Mouse (Mus musculus): ENCODE measurements around the gene Kdm5b. TPM values are rescaled to one million over a fixed set of nuclear protein-coding genes. Genes with fewer than 3 reads are reported as not detected.

Kdm5b gene
- polyA plus RNA-seq, 1 experiment from 2014 or later, result 49.9 TPM

DNA sequence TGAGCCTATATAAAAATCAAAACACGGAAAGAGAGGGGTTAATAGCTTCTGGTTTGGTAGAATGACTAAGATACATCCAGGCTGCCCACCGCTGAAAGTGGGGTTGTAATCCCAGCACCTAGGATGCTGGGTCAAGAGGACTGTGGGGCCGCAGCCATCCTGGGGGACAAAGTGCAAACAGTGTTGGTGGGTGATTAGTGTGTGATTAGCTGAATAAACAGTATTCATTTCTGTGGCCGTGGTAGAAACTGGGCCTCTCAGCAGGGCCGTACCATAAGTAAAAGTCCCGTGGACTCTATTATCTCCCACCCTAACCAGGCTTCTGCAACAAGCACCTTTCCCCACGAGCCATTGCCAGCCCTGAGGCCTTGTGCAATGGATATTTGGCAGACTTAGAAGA is 74.3 kb downstream of the Kdm5b start:
- no peak overlapping the region for H3K27ac ChIP-seq (ENCODE audit: low read depth, low read length)
- H3K9ac ChIP-seq (ENCODE audit: low read depth, low read length), result no peak overlapping the region
- no peak overlapping the region for H3K4me3 ChIP-seq (ENCODE audit: low read length)
- no peaks in the 10 kb centered on the region for H3K9me3 ChIP-seq (ENCODE audit: control insufficient read depth, low read length)
- H3K4me1 ChIP-seq (ENCODE audit: control insufficient read depth, insufficient read depth, low read depth, low read length), result no peaks in the 10 kb centered on the region; the same call in 1 of the 2 replicates
- ATAC-seq, result no peak
- no peaks in the 10 kb centered on the region for H3K27me3 ChIP-seq (replicated peaks; ENCODE audit: control insufficient read depth, insufficient read depth, low read length)
- WGBS, result 79% methylated on average over 7 of the region's 7 CpGs
- no peak overlapping the region for H3K4me2 ChIP-seq (ENCODE audit: low read length)
- H3K36me3 ChIP-seq (ENCODE audit: control insufficient read depth, insufficient read depth, low read length), result peaks cover 29% of the 10 kb centered on the region

GRCm38 (mm10) chr1:134636245-134636644 is 76.3 kb downstream of the Kdm5b start:
- WGBS, result 83% methylated on average over 3 of the region's 3 CpGs
- no peak overlapping the region for H3K4me2 ChIP-seq (ENCODE audit: low read length)
- H3K4me1 ChIP-seq (ENCODE audit: control insufficient read depth, insufficient read depth, low read depth, low read length), result no peaks in the 10 kb centered on the region; the same call in 1 of the 2 replicates
- peaks cover 19% of the 10 kb centered on the region for H3K36me3 ChIP-seq (ENCODE audit: control insufficient read depth, insufficient read depth, low read length)
- no peak overlapping the region for H3K27ac ChIP-seq (ENCODE audit: low read depth, low read length)
- ATAC-seq, result peak; percentile 48; the same call in 1 of the 2 replicates
- H3K9me3 ChIP-seq (ENCODE audit: control insufficient read depth, low read length), result no peaks in the 10 kb centered on the region
- H3K4me3 ChIP-seq (ENCODE audit: low read length), result no peak overlapping the region
- H3K9ac ChIP-seq (ENCODE audit: low read depth, low read length), result no peak overlapping the region
- H3K27me3 ChIP-seq (replicated peaks; ENCODE audit: control insufficient read depth, insufficient read depth, low read length), result no peaks in the 10 kb centered on the region

- Histone ChIP-seq H3K27me3 (replicated peaks; ENCODE audit: control insufficient read depth, insufficient read depth, low read length) (no peaks in the 10 kb centered on the region), H3K4me1 (ENCODE audit: control insufficient read depth, insufficient read depth, low read depth, low read length) (no peaks in the 10 kb centered on the region; the same call in 1 of the 2 replicates), H3K4me2 (ENCODE audit: low read length) (no peak overlapping the region), H3K36me3 (ENCODE audit: control insufficient read depth, insufficient read depth, low read length) (peaks cover 16% of the 10 kb centered on the region), H3K9me3 (ENCODE audit: control insufficient read depth, low read length) (no peaks in the 10 kb centered on the region), H3K4me3 (ENCODE audit: low read length) (no peak overlapping the region), H3K9ac (ENCODE audit: low read depth, low read length) (no peak overlapping the region), H3K27ac (ENCODE audit: low read depth, low read length) (no peak overlapping the region)
- ATAC-seq, result peak; percentile 34; the same call in 1 of the 2 replicates
- 13% methylated on average over 3 of the region's 3 CpGs for WGBS
Observed at GRCm38 (mm10) chr1:134636684-134637083, 76.7 kb downstream of the Kdm5b start.

DNA sequence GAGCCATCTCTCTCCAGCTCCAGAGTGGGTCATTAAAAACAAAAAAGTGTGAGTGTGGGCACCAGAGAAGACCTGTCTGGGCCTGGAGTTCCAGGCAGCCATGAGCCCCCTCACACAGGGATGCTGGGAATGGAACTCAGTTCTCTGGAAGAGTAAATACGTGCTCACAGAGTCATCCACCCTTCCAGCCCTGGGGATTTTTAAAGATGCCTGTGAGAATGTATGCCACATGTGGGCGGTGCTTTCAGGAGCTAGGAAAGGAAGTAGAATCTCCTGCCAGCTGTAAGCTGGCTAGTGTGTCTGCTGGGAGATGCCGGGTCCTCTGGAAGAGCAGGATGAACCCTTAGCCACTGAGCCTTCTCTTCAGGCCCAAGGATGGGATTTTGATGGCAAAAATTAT is 78.1 kb downstream of the Kdm5b start:
- Histone ChIP-seq H3K4me1 (ENCODE audit: control insufficient read depth, insufficient read depth, low read depth, low read length) (no peaks in the 10 kb centered on the region; the same call in 1 of the 2 replicates), H3K9ac (ENCODE audit: low read depth, low read length) (no peak overlapping the region), H3K36me3 (ENCODE audit: control insufficient read depth, insufficient read depth, low read length) (peaks cover 8% of the 10 kb centered on the region; the same call in 1 of the 2 replicates), H3K27ac (ENCODE audit: low read depth, low read length) (no peak overlapping the region), H3K4me3 (ENCODE audit: low read length) (no peak overlapping the region), H3K27me3 (replicated peaks; ENCODE audit: control insufficient read depth, insufficient read depth, low read length) (0 out of 2 replicates have a peak, but pooled peaks cover 2% of the 10 kb centered on the region), H3K4me2 (ENCODE audit: low read length) (no peak overlapping the region), H3K9me3 (ENCODE audit: control insufficient read depth, low read length) (no peaks in the 10 kb centered on the region)
- WGBS, result 41% methylated on average over 3 of the region's 3 CpGs
- ATAC-seq, result 0 out of 2 replicates have a peak, but pooled peaks have one; percentile 10

DNA sequence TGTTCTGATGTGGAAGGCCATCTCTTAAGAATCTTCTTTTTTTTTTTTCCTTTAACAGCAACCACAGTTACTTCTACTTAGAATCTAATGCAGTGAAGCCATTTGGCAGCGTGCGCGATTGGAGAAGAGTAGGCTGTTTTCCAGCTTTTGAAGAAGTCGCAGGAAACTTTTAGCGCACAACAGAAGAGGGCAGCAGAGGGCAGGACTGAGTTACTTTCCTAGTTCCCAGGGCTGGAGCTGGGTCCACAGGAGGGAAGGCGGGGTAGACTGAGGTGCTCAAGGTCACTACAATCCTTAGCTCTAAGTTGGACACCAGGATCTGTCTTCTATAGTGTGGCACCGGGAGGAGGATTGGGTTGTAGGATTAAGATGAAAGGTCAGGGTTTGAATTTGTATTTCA is 78.6 kb downstream of the Kdm5b start:
- H3K4me1 ChIP-seq (ENCODE audit: control insufficient read depth, insufficient read depth, low read depth, low read length), result no peaks in the 10 kb centered on the region; the same call in 1 of the 2 replicates
- no peak overlapping the region for H3K4me3 ChIP-seq (ENCODE audit: low read length)
- no peak overlapping the region for H3K27ac ChIP-seq (ENCODE audit: low read depth, low read length)
- H3K9ac ChIP-seq (ENCODE audit: low read depth, low read length), result no peak overlapping the region
- H3K36me3 ChIP-seq (ENCODE audit: control insufficient read depth, insufficient read depth, low read length), result peaks cover 3% of the 10 kb centered on the region; the same call in 1 of the 2 replicates
- H3K27me3 ChIP-seq (replicated peaks; ENCODE audit: control insufficient read depth, insufficient read depth, low read length), result 0 out of 2 replicates have a peak, but pooled peaks cover 2% of the 10 kb centered on the region
- whole genome bisulfite sequencing, result 33% methylated on average over 7 of the region's 7 CpGs
- ATAC-seq, result peak; percentile 22; the same call in 1 of the 2 replicates
- H3K9me3 ChIP-seq (ENCODE audit: control insufficient read depth, low read length), result no peaks in the 10 kb centered on the region
- no peak overlapping the region for H3K4me2 ChIP-seq (ENCODE audit: low read length)

GRCm38 (mm10) chr1:134639460-134639859 is 79.5 kb downstream of the Kdm5b start:
- Histone ChIP-seq H3K36me3 (ENCODE audit: control insufficient read depth, insufficient read depth, low read length) (no peaks in the 10 kb centered on the region), H3K9ac (ENCODE audit: low read depth, low read length) (no peak overlapping the region), H3K4me2 (ENCODE audit: low read length) (no peak overlapping the region), H3K27me3 (replicated peaks; ENCODE audit: control insufficient read depth, insufficient read depth, low read length) (0 out of 2 replicates have a peak, but pooled peaks cover 2% of the 10 kb centered on the region), H3K9me3 (ENCODE audit: control insufficient read depth, low read length) (no peaks in the 10 kb centered on the region), H3K4me3 (ENCODE audit: low read length) (no peak overlapping the region), H3K4me1 (ENCODE audit: control insufficient read depth, insufficient read depth, low read depth, low read length) (no peaks in the 10 kb centered on the region; the same call in 1 of the 2 replicates), H3K27ac (ENCODE audit: low read depth, low read length) (no peak overlapping the region)
- WGBS, result 76% methylated on average over 6 of the region's 6 CpGs
- no peak for ATAC-seq

GRCm38 (mm10) chr1:134641507-134641906 is 81.5 kb downstream of the Kdm5b start:
- no peak overlapping the region for H3K4me3 ChIP-seq (ENCODE audit: low read length)
- no peak overlapping the region for H3K9ac ChIP-seq (ENCODE audit: low read depth, low read length)
- no peak for ATAC-seq
- no peak overlapping the region for H3K27ac ChIP-seq (ENCODE audit: low read depth, low read length)
- H3K36me3 ChIP-seq (ENCODE audit: control insufficient read depth, insufficient read depth, low read length), result no peaks in the 10 kb centered on the region
- no peak overlapping the region for H3K4me2 ChIP-seq (ENCODE audit: low read length)
- H3K4me1 ChIP-seq (ENCODE audit: control insufficient read depth, insufficient read depth, low read depth, low read length), result peaks cover 8% of the 10 kb centered on the region
- H3K27me3 ChIP-seq (replicated peaks; ENCODE audit: control insufficient read depth, insufficient read depth, low read length), result peaks cover 2% of the 10 kb centered on the region; the same call in 1 of the 2 replicates
- H3K9me3 ChIP-seq (ENCODE audit: control insufficient read depth, low read length), result no peaks in the 10 kb centered on the region
- 24% methylated on average over 3 of the region's 3 CpGs for WGBS

DNA sequence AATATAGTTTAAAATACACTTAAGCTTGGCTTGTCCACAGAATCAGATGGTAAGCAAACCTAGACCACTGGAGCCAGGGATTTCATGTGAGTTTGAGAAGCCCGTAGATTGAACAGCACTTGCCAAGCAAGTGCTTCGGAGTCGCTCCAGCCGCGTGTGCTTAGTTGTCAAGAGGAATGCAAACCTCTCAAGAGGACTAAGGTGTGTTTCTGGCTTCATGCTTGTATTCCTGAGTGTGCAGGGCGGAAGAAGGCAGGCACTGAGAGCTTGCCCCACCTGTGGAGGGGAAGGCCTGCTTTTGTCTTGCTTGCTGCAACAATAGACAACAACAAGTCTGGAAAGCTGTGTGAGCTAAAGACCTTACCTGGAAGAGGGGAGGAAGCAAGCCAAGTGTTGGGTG is 83.7 kb downstream of the Kdm5b start:
- Histone ChIP-seq H3K4me1 (ENCODE audit: control insufficient read depth, insufficient read depth, low read depth, low read length) (peaks cover 14% of the 10 kb centered on the region), H3K27me3 (replicated peaks; ENCODE audit: control insufficient read depth, insufficient read depth, low read length) (peaks cover 11% of the 10 kb centered on the region), H3K36me3 (ENCODE audit: control insufficient read depth, insufficient read depth, low read length) (no peaks in the 10 kb centered on the region), H3K4me2 (ENCODE audit: low read length) (no peak overlapping the region), H3K4me3 (ENCODE audit: low read length) (no peak overlapping the region), H3K27ac (ENCODE audit: low read depth, low read length) (no peak overlapping the region), H3K9me3 (ENCODE audit: control insufficient read depth, low read length) (no peaks in the 10 kb centered on the region), H3K9ac (ENCODE audit: low read depth, low read length) (no peak overlapping the region)
- 82% methylated on average over 6 of the region's 6 CpGs for WGBS
- ATAC-seq, result no peak

DNA sequence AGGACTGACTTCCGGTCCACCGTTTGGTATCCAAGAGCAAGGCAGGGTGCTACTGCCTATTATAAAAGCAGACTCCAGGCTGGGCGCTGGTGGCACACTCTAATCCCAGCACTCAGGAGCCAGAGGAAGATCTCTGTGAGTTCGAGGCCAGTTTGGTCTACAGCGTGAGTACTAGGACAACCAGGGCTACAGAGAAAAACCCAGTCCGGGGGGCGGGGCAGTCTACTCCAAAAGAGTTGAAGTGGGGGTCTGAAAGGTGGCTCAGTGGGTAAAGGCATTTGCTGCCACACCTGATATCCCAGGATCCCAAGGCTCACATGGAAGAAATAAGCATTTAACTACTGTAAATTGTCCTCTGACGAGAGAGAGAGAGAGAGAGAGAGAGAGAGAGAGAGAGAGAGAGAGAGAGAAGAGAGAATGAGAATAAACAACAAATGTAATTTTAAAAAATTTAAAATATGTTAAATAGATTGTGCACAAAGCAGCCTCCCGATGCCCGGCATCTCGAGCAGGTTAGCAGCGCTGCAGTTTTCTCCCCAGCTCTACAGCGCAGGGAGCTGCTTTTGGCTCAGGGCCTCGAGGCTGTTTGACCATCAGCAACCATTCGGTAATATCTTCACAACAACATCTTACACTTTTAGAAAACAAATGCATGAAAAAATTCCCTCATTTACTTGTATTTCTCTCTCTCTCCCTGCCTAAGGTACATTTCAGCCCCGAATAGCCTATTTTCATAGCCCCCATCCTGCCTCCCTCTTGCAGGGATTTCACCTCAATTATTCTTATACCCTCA is 85.6 kb downstream of the Kdm5b start:
- H3K36me3 ChIP-seq (ENCODE audit: control insufficient read depth, insufficient read depth, low read length), result no peaks in the 10 kb centered on the region
- peak overlapping the region; percentile 51 for H3K4me3 ChIP-seq (ENCODE audit: low read length)
- 16% methylated on average over 16 of the region's 16 CpGs for WGBS
- H3K27ac ChIP-seq (ENCODE audit: low read depth, low read length), result no peak overlapping the region
- H3K9me3 ChIP-seq (ENCODE audit: control insufficient read depth, low read length), result no peaks in the 10 kb centered on the region
- peak overlapping the region; percentile 89 for H3K4me2 ChIP-seq (ENCODE audit: low read length)
- H3K4me1 ChIP-seq (ENCODE audit: control insufficient read depth, insufficient read depth, low read depth, low read length), result peaks cover 14% of the 10 kb centered on the region
- H3K27me3 ChIP-seq (replicated peaks; ENCODE audit: control insufficient read depth, insufficient read depth, low read length), result peaks cover 16% of the 10 kb centered on the region
- peak overlapping the region; percentile 49 for H3K9ac ChIP-seq (ENCODE audit: low read depth, low read length)
- ATAC-seq, result no peak

All from hindbrain, embryonic 16.5 days (tissue).